Mouse (Mus musculus) inflammation-experienced regulatory T-cells, adult 6 months (primary cell): ENCODE measurements around the gene Foxk1. TPM values are rescaled to one million over a fixed set of nuclear protein-coding genes. Genes with fewer than 3 reads are reported as not detected.
A peak's percentile ranks its signal among the peaks of the same experiment; 100 is the strongest.

ENCODE experiments used
- ATAC-seq: one replicate; pipeline ENCODE4 v1.8.0; 2017
- polyA plus RNA-seq, 3 experiments: library from polyadenylated mRNA; unstranded; fragments of 100-300 nt; shearing (Covaris generic); gene quantifications; one replicate each; pipeline ENCODE4 v1.2.1; 2017

The Foxk1 gene
- polyA plus RNA-seq, result 10 to 100 TPM in 1 of 3 experiments, 1 to 10 TPM in 2; 6.3 to 10.1 (median 8.5) TPM

DNA sequence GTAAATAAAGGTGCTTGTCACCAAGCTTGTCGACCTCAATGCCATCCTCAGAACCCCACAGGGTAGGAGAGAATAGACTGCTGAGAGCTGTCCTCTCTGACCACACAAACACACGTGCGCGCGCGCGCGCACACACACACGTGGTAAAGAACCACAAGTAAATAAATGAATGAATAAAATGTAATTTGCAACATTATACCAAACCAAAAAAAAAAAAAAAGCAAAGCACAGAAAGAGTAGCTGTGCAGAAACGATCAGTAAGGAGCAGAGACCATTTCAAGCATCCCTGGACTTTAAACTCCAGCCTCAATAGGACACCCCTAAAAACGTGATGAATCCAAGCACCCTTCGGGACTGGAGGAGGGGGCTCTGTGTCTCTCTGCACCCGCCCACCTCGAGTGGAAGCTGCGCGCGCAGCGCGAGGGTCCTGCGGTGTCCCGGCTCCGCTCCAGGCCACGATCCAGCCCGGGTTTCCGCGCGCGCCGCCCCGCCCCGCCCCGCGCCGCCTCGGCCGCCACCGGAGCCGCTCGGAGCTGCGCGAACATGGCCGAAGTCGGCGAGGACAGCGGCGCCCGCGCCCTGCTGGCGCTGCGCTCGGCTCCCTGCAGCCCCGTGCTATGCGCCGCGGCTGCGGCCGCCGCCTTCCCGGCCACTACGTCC, at the start of gene Foxk1:
Foxk1 (plus strand) TSS at position 517 of the 660 bp plus-strand sequence.
- ATAC-seq, result peak; percentile 86

DNA sequence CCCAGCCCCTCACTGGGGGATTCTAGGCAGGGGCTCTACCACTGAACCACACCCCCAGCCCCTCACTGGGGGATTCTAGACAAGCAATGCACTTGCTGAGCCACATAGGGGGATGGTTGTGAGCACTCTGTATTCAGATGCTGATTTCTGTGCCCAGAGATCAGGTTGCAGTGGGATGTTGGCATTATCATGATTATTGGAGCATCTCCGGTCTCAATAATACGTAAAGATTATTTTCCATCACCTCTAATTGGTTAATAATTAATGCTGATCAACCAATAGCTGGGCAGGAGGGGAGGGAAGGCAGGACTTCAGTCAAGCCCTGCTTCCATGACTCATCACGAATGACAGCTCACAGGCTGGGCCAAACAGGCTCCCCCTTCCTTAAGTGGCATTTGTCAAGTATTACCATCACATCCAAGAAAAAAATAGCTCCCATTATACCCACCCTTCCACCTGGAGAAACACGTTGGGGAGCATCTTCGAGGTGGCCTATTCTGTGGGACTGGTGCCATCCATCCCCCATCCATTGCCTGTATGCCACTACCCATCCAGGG, 48.9 kb upstream of the Foxk1 start:
- ATAC-seq, result no peak

DNA sequence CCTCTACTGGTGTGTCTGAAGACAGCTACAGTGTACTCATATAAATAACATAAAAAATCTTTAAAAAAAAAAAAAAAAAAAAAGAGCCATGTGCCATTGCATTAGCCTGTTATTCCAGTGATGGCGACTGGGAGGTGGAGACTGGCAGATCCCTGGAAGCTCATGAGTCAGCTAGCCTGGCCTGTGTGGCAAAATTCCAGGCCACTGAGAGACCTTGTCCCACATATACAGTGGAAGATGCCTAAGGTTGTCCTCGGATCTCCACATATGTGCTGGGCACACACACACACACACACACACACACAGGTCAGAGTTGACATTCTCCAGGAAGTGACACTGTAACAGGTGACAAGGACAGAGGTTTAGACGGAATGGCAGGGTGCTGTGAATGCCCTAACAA, 46.2 kb upstream of the Foxk1 start:
- no peak for ATAC-seq

DNA sequence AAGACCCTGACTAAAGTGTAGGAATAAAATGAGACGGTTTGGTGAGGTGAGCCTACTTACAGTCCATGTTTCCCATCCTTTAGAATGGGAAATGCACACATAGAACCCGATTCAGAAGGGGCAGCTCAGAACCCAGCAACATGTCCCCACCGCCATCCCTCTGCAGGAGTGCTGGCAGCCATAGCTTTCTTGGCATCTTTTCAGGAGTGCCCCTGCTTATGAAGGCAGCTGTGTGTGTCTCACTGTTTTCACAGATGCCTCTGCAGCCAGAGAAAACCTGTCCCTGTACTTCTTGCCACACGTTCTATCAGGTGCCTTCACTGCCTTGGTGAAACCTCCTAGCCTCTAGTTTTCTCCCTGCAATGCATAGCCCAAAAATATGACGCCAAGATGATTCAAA, 40.1 kb upstream of the Foxk1 start:
- ATAC-seq, result no peak

DNA sequence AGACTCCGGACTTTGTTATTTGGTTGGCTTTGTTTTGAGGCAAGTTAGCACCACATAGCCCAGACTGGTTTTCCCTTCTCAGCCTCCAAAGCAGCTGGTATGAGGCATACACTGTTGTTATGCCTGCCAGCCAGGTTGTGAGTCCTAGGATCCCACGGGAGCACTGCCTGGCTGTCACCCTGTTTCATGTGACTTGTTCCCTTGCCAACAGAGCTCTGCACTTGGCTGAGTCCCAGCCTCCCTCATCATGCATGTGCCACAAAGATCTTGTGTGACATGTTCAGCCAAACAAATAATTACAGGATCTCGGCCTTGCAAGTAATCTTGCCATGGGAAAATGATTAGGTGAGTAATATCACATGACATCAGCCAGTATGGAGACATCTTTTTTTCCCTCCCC, 38.4 kb upstream of the Foxk1 start:
- no peak for ATAC-seq

DNA sequence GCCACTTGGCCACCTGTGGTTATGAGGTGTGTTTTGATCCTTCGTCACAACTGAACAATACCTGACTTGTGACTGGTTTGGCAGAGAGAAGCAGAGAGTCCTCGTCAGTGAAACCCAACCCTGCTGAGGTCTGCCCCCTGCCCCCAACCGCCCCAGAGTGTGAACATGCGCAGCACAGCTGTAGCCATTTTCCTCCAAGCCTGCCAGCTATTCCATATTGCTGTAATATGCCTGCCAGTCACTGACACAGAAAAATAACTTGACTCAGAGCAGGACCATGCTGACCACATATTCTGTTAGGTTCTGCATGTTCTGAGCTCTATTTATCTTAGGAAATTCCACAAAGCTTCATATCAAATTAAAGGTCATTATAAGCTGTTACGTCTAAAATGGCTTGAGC, 37.2 kb upstream of the Foxk1 start:
- no peak for ATAC-seq

DNA sequence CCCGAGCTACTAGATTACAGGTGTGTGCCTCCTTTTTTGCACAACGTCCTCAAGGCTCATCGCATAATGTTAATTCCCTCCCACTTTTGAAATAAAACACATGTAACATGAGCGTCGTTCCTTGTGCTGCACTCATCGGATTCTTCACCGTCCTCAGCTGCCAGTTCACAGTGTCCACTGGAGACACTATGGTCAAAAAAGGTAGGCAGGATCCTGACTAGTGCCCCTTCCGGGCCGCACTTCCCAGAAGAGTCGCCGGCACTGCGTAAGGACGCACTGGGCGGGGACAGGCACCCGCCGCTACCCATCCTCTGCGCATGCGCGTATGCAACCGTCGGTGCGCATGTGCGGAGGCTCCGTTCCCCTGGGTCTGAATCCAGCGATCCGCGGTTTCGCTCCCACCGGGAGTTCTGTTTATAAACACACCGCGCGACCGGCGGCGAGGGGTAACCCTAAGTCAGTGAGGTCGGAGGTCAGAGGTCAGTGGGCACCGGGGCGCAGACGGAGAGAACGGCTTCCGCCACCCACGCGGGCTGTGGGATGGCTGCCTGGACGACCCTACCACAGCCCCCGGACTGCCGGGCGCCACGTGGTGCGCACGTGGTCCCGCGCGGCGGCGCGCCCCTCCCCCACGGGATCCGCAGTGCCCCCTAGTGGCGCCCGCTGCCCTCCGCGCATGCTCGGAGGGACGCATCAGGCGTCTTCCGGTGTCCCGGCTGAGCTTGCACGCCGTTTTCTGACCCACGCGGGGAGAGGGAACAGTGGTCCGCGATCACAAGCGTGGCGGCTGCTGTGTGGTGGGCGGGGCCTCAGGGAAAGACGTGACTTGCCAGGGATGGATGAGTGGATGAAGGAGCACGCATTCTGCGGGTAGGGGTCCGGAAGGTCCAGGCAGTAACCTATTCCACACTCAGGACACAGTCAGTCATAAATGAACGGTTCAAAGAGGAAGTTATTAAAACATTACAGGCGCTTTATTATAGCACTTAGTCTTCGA, 33.9 kb upstream of the Foxk1 start:
- ATAC-seq, result peak; percentile 78

DNA sequence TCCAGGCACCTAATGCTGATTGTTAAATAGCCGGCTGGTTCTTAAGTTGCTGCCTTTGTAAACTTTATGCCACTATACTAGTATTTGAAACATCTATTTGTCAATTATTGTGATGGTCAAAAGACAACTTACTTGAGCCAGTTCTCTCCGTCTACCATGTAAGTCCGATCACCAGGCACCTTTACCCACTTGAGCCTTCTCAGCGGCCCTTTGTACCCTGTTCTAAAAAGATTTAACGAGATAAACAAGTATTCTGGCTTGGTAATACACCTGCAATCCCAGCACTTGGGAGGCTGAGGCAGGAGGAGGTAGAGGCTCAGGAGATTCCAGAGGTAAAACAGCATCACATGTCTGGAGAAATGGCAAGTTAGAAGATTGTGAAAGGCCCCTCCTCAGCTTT, 33.2 kb upstream of the Foxk1 start:
- no peak for ATAC-seq

DNA sequence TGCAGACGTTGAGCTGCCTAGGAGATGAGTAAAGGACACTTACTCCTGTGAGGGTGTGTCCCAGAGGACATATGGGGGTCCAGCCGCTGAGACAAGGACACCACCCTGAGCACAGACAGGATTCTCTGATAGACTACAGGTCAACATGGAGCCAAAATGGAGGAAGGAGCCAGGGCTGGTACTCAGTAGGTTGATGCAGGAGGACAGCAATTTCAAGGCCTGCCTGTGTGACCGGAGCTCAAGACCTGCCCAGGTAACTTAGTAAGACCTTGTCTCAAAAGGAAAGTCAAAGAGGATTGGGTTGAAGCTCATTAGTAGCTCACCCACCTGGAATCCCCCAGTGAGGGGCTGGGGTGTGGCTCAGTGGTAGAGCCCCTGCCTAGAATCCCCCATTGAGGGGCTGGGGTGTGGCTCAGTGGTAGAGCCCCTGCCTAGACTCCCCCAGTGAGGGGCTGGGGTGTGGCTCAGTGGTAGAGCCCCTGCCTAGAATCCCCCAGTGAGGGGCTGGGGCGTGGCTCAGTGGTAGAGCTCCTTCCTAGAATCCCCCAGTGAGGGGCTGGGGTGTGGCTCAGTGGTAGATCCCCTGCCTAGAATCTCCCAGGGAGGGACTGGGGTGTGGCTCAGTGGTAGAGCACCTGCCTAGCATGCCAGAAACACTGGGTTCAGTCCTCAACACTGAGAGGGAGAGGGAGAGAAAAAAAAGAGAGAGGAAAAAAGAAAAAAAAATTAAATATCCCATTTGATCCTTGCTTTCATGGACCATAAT, 30.7 kb upstream of the Foxk1 start:
- ATAC-seq, result no peak

DNA sequence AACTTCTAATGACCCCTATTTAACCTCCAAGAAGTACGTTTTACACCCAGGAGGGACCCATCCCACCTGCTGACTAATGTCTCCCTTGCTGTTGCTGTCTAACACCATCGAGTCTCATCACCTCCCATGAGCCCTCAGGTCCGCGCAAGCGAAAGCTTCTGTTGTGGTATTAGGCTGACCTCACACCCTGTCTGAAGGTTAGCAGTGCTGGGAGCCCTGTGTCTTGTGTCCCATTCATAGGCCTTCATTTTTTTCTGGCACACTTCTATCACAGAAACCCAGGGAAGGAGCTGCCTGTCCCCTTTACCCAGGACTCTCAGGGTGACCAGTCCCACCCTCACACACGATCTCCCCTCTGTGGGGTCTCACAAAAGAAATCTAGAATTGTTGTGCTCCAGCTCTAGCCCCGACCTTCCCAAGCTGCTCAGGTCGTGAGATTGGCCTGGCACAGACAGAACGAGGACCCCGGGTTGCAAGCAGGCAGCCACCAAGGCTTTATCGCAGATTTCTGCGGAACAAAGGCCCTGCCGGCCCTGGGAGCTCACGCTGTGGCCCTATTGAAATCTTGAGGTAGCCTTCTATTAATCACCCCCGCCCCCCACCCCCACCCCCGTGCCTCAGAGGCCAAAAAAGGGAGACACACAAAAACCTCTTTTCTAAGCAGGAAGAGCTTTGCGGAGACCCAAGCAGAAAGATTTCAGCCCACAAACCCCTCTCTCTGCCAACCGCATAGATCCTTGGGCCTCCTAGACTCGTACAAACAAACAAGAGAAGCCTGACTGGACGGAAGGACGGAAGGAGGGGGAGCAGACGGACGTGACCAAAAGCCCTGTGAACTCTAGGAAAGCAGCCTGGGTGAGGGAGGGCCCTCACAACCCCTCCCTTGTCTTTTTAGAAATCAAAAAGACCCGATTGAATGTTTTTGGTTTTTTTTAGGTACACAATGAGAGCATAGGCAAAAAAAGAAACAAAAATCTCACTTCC, 29.8 kb upstream of the Foxk1 start:
- ATAC-seq, result no peak

DNA sequence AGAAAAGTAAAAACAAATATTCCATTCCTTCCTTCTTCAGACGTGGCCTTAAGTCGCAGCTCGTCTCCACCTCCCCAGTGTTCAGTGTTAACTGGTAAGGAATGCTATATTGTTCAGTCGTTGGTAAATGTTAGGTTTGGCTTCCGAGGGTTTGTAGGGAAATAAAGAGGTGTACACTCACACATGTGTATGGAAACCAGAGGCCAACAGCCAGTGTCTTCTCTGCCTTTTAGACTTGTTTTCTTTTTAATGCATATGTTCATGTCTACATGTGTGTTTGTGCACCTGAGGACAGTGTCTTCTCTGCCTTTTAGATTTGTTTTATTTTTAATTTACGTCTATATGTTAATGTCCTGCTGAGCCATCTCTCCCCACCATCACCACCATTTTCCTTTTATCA, 29.1 kb upstream of the Foxk1 start:
- ATAC-seq, result no peak

DNA sequence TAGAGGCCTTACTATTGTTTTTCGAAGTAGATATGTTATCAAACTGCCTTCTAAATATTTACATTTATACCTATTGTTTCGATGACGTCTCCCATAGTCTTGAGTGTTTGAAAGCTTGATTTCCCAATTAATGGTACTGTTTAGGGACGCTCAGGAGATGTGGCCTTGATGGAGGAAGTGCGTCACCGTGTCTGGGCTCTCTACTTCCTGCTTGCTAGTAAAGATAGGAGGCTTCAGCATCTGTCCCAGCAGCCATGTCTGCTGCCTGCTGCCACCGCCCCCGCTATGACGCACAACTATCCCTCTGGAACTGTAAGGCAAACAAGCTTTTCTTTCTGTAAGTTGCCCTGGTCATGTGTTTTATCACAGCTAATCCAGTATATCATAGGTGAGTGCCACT, 27.0 kb upstream of the Foxk1 start:
- no peak for ATAC-seq

DNA sequence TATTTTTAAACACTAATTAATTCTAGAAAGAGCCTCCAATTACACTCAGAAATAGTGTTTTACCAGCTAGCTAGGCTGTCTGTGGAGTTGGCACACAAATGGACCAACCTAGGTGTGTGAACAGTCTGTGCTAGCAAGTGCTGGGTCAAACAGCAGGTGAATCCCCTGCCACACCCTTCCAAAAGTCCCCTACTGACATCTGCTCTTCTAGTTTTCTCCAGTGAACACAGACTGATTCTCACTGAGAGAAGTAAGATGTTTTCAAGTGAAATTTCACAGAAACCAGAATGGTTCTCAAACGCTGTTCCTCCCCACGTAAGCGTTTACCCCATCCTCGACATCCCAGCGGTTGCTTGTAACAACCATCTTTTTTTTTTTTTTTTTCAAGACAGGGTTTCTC, 25.7 kb upstream of the Foxk1 start:
- no peak for ATAC-seq

DNA sequence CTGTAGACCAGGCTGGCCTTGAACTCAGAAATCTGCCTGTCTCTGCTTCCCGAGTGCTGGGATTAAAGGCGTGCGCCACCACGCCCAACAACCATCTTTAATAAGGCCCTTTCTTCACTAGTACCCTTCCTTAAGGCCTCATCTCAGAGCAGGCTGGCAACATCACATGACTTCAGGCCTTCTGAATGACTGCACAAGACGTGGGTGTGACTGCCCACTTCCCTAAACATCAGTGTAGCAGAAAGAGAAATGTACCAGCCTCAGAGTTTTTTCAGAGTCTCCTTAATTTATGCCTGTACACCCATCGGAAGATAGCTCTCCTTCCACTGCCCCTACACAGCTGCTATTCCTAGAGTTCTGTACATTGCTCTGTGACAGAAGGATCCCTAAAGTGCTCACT, 25.2 kb upstream of the Foxk1 start:
- peak; percentile 50 for ATAC-seq

DNA sequence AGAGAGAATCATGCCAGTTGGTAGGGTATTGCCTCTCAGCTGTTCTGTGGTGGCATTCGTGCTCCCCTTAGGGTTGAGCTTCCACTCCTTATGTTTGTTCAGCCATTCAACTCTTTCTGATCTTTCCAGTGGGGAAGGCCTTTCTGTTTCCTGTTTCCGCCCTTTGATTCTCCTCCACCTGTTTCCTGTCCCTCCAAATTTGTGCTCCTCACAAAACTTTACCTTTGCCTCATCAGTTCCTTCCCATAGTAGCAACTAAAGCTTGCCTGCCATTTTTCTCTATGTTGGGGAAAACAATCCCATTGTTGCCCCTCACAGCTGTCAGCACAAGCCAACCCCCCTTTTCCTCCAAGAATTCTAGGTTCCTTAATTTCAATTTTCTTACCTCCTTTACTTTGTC, 23.2 kb upstream of the Foxk1 start:
- ATAC-seq, result no peak

DNA sequence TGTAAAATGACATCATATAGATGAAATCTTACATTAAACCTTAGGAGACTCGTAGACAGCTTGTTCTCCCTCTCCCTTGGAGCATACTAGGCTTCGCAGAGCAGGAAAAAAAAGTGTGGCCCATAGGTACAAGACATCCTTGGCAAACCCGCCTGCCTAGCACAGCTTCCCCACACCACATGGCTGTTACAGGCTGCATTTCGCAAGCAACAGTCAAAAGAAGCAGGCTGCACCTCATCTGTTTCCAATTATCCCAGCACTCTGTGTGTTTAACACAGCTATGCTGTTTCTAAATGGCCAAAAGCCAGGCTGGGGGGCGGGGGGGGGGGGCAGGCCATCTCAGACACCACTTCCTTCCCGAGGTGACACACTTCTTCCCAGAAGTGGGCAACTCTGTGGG, 20.8 kb upstream of the Foxk1 start:
- ATAC-seq, result no peak

DNA sequence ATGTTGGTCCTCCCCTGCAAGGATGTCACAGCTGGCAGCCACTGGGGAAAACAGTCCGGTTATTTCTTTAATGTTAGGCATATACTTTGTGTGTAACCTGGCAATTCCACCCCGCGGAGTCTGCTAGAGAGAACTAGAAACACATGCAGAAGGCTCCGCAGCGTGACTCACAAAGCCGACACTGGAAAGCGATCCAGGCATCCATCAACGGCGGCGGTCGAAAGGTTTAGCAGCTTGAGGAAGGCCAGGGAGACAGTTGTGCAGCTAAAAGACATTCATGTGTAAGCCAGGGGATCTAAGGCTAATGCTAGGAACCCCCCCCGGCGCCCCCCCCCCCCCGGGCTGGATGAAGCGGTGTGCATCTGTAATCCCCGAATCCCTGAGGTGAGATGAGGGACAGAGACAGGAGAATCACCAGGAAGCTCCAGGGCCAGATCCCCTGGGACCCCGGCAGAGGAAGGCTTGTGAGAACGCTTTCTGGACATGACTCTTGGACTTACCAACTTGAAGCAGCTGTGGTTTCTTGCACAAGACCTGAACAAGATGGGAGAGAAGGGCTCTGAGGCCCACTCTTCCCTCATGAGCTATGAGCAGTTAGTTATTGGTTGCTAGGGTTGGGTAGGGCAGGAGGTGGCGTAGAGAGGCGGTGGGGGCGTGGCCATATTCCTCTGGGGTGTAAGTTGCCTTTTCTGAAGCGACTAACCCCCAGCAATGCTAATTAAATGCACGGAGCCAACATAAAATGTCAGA, 16.2 kb upstream of the Foxk1 start:
- no peak for ATAC-seq

DNA sequence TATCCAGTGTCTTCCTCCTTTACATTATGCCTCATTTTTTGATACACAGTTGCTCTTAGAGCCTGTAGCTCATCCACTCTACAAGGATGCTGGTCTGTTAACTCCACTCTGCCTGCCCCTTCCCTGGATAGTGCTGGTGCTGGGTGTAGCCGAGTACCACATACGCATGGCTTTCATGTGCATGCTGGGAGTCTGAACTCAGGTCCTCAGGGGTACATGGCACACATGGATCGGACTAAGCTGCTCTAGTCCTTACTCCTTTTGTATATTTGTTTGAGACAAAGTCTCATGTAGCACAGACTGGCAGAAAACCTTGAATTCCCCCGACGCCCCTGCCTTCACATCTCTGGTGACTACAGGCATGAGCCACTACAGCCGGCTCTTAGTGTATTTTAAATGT, 15.0 kb upstream of the Foxk1 start:
- ATAC-seq, result no peak

DNA sequence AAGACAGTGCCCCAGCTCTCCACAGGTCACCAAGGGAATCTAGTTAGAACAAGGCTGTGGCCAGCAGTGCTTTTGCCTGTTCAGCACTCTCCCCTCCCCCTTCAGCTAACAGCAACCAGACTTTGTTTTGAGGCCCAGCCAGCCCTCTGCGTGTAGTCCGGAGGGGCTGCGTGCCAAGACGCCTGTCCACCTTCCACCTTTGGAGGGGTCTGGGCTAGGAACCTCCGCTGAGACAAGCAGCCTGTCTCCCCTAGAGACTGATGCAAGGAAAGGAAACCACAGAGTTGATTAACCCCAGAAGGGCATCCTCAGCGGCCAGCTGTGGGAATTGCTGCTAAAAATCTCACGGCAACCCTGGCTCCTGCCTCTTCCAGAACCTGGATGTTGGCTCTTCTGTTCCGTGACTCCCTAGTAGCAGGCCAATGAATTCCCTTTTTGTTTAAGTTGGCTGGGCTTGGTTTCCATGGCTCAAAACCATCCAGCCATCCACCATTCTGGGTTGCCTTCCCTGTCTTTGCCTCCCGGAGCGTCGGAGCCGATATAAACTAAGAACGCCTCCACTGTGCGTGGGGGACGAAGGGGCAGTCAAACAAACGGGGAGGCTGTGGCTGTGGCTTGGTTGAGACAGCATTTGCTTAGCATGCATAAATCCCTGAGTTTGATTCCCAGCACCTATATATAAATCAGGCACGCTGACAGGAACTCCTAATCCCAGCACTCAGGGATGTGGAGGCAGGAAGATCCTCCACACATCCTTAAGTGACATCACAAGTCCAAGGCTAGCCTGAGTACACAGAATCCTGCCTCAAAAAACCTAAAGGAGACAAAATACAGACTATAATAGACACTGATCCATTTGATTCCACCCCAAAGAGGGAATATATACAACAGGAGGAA, 14.3 kb upstream of the Foxk1 start:
- no peak for ATAC-seq

DNA sequence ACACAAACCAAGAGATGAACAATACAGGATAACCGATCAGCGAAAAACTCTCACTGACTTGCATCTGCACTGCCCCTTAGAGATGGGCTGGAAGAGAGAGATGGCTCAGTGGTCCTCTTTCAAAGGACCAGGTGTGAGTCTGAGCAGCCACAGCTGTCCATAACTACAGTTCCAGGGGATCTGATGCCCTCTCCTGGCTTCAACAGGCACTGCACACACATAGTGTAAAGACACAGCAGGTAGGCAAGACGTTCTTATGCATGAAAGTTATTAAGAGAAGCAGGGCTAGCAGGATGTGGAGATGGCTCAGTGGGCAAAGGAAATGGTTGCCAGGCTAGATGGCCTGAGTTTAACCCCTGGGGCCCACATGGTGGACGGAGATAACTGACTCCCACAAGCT, 13.6 kb upstream of the Foxk1 start:
- ATAC-seq, result no peak
